Mouse (Mus musculus): ENCODE results near the gene Tstd1.

The Tstd1 gene

DNA sequence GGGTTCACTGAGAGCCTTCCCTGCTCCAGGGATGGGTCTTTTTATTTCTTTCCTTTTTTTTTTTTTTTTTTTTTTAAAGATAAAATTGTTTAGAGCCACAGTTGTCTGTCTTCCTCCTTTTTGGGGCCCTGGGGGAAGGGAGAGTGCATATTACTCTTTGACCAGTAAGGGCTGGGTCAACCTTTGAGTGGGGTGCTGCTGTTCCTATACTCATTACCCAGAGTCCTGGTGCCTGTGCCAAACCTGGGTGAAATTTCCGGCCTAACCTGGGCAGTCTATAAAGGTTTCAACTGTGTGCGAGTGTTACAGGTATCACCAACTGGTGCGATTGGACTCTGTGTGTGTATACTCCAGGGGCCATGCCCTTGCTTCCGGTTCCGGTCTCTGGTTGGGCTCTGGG is at the start of gene Tstd1:
Gene Tstd1 (plus strand): TSS at position 213 of the 400 bp plus-strand sequence.
- DNase-seq (ENCODE audit: low spot score in 2 of 2): no peak

DNA sequence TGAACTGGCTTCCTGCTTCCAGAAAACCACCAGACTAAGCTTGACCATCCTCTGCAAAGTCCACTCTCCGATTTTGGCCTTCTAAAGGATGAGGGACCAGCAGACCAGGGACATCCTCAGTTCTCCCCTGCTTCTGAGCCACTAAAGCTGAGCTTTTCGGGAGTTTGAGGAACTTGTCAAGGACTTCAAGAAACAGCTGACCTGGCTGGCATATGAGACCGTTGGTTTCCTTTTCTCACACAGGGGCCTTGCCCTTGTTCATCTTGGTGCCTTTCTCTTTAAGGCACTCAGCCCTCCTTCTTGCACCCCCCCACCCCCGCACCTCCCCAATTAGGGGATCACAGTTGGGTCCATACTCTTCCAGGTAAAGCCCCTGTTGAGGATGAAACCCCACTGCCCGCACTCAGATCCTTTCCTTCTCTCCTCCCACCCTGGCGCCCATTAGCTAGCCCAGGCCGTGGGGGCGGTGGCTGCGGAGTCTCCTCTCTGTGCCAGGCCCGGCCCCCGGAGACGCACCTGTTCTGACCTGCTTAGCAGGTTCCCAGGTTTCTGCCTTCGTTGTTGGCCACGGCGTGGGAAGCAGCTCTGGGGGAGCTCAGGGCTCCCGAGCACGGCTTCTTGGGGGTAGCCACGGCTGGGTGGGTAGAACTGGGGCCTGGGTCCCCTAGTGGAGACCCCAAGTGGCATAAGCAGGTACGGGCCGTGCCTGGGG is 48.7 kb upstream of the Tstd1 start, which contains the start of gene Nectin4:
Gene Nectin4 (plus strand): TSS at position 255 of the 712 bp plus-strand sequence.
- no peak for DNase-seq (ENCODE audit: low spot score in 2 of 2)

DNA sequence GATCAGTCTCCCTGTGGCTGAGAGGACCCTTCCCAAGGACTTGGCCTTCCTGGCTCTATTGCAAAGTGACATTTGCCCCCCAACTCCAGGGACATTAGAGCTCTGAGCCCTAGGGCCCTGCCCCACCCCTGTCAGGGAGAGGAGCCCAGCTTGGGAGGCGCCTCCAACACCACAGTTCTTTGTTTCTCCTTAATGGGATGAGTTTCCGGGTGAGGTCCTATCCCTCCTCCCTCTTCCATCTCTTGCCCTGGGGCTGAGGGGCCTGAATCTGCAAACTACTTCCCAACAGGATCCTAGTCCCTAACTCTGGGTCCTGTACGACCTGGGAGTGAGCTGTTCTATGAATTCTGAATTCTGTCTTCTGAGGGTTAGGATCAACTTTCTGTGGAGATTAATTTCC is 45.8 kb upstream of the Tstd1 start:
- DNase-seq (ENCODE audit: low spot score in 2 of 2): no peak

DNA sequence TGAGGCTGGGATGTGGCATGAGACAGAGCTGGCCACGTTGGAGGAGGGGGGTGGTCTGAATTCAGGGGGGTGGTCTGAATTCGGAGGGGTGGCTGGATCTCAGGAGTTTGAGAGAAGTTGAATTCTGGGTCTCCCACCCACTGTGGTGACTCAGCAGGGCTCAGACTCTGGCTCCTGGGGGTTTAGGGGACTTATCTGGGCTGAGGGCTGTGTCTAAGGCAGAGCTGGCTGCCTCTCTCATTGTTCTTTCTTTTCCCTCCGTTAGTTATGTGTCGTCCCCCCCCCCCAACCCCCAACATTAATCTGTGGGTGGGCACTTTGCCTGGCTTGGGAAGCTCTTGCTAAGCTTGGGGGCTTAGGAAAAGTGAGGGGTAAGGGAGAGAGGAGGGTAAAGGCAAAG is 44.7 kb upstream of the Tstd1 start:
- no peak for DNase-seq (ENCODE audit: low spot score in 2 of 2)

DNA sequence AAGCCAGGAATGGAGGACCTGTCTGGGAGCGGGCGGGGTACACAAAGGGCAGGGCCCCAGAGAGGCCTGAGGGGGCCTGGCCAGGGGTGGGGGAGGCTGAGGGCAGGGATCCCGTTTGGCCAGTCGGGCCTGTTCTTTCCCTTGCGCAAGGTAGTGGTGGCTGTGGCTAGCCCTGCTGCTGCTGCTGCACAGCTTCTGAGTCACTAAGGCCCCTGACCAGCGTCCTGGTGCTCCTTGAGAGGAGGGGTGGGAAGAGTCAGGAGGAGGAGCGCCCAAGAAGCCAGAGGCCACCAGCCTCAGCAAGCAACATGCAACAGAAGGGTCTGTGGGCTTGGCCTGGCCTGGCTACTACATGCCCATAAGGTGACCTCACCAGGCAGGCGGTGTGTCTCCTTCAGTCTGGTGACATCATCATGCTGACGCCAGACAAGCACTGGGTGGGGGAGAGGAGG is 43.0 kb upstream of the Tstd1 start:
- DNase-seq (ENCODE audit: low spot score in 2 of 2): no peak

DNA sequence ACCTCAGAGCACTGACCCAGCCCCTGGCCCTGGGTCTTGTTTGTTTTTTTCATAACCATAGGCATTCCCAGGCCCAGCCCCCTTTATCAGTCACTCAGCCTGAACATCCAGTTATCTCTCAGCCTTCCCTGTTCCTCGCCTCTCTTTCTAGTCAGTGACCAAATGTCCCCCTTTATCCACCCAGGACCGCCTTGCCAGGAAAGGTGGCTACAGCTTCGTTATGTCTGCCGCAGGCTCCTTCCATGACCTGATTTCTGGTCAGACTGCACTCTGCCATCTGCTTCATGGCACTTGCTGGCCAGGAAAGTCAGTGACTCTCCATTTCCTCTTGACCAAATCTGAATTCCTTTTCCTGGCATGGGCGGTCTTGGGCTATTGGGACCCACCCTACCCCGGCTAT is 40.4 kb upstream of the Tstd1 start:
- no peak for DNase-seq (ENCODE audit: low spot score in 2 of 2)

DNA sequence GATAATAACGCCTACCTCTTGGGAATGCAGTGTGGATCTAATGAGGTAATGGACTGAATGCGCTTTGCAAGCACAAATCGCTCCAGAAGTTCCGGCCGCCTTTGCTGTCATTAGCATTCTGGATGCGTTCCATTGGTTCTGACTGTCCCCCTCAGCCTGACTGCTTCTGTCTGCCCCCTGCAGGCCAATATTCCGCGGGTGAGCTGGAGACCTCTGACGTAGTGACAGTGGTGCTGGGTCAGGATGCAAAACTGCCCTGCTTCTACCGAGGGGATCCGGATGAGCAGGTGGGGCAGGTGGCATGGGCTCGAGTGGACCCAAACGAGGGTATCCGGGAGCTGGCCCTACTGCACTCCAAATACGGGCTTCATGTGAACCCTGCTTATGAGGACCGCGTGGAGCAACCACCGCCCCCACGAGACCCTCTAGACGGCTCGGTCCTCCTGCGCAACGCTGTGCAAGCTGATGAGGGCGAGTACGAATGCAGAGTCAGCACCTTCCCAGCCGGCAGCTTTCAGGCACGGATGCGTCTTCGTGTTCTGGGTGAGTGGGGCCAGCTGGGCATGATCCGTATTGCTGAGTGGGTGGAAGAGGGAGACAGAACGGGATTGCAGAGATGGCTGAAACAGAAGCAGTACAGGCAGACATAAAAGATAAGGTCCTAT is 38.6 kb upstream of the Tstd1 start:
- DNase-seq (ENCODE audit: low spot score in 2 of 2): peak; percentile 55 to 74

DNA sequence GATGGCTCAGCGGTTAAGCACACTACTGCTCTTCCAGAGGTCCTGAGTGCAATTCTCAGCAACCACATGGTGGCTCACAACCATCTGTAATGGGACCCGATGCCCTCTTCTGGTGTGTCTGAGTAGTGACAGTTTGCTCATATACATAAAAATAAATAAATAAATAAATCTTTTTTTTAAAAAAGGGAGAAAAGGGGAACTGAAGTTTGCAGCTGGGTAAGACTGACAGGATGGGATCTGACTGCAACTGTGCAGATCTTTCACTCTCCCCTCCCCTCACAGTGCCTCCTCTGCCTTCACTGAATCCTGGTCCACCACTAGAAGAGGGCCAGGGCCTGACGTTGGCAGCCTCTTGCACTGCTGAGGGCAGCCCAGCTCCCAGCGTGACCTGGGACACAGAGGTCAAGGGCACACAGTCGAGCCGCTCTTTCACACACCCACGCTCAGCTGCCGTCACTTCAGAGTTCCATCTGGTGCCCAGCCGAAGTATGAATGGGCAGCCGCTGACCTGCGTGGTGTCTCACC is 36.5 kb upstream of the Tstd1 start:
- no peak for DNase-seq (ENCODE audit: low spot score in 2 of 2)

DNA sequence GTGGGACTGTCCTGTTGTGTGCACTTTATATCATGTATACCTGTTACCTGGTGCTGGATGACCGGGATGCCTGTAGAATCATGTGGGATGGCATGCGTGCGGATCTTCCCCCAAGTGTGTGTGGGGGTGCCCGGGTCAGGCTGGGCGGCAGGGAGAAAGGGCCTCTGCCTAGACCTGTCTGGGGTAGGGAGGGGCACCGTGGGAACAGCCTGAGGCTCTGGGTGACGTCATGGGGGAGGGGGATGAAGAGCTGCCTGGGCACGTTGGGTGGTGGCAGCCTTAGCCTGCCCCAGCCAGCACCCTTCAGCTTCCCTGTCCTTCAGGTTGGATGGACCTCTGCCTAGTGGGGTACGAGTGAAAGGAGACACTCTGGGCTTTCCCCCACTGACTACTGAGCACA is 34.3 kb upstream of the Tstd1 start:
- DNase-seq (ENCODE audit: low spot score in 2 of 2): no peak

DNA sequence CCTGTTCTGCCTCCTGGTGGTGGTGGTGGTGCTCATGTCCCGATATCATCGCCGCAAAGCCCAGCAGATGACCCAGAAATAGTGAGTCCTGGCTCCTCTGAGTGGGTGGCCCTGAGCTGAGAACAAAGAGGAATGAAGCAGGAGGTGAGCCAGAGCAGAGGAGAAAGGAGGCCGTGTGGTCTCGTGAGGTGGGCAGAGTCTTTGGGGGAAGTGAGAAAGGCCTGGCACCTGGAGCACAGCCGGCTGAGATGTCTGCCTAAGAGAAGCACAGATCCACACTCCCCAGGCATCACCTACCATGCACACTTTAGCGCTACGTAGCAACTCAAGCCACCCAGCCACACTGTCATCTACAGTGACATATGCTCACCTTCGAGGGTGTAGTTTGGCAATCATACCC is 33.5 kb upstream of the Tstd1 start:
- DNase-seq (ENCODE audit: low spot score in 2 of 2): no peak

DNA sequence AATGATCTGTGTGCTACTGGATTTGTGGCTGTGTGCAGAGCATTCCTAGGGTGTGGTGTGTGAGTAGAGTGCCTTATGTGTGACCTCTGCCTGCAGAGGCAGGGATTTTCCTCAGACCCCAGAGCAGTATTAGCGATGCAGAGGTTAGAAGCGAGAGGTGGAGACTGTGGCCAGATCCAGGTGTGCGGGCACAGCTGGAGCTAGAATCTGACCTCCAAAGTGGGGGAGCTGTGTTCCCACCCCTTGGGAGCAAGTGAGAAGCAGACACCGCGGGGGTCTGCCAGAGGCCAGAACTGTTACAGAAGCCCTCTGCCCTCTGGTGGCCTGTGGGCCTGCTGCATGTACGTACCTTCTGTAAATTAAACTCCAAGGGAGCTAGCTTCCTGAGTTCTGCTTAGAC is 31.6 kb upstream of the Tstd1 start:
- DNase-seq (ENCODE audit: low spot score in 2 of 2): peak in 1 of 2 experiments; percentile 18

DNA sequence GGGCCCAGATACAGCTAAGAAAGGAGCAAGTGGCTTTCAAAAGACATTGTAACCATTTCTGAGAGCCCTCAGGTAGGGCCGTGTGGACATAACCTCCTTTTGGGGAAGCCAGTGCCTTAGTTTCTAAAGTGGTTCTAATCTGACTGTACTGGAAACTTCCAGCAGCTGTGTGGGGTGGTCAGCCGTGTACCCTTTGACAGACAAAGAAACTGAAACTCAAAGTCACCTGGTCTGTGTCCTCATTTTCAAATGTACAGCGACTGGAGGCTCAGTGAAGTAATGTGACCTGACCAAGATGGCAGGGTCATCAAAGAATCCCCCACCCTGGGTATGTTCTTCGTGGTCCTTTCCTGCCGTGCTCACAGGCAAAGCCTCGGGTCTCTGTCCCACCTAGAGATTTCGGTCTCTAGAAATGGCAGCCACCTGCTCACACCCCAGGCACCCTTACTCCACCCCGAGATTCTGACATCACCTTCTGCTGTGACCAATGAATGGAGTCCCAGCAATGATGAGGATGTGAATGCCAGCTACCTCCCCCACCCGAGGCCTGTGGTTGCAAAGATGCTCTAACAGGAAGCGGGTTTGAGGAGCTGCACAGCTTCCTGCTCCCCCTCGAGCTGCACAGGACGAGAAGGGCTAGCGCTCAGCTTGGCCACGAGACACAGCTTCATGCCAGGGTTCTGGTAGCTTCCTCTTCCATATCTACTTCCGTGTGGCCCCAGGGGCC is 30.1 kb upstream of the Tstd1 start, which contains the start of gene Arhgap30:
Gene Arhgap30 (plus strand): TSS at position 579 of the 727 bp plus-strand sequence.
- DNase-seq (ENCODE audit: low spot score in 2 of 2): peak; percentile 65 to 72

DNA sequence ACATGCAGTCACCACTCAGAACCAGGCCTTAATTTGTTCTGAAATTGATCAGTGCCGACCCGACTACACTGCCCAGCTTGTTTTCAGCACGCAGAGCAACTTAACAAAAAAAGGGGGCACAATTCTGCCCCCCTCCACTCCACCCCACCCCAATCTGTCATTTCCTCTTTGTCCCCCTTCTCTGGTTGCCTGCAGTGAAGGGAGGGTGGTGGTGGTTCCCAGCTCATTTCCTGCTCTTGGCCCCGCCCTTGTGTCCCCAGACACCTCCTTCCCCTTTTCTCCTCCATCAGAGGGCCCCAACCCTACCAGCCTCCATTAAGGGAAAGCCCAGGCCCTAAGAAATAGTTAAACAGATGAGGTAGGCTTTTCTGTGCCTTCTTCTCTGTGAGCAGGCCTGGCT is 28.6 kb upstream of the Tstd1 start:
- DNase-seq (ENCODE audit: low spot score in 2 of 2): peak; percentile 48 to 60

DNA sequence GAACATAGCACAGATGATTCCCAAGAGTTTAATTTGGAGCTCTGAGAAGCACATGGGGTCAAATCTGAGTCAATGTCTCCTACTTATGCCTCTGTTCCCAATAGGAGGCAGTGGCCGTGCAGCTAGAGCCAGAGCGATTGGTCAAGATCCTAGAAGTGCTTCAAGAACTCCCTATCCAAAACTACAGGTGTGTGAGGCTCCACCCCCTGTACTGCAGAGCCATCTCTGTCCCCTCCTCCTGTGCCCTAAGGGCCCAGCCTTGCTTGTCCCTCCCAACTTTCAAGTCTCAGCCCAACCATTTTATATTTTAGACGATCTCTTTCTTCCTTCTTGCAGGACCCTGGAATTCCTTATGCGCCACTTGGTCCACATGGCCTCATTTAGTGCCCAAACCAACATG is 16.9 kb upstream of the Tstd1 start:
- no peak for DNase-seq (ENCODE audit: low spot score in 2 of 2)

DNA sequence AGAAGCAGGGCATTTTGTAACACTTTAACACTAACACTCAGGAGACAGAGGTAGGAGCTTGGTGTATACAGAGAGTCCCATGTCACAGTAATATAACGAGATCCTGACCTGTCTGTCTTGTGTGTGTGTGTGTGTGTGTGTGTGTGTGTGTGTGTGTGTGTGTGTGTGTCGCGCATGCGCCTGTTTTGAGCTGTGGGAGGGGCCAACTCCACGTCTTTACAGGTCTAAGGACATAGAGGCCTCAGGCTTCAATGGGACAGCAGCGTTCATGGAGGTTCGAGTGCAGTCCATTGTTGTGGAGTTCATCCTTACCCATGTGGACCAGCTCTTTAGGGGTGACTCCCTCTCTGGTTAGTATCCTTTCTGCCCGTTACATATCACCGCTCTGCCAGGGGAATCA is 15.7 kb upstream of the Tstd1 start:
- DNase-seq (ENCODE audit: low spot score in 2 of 2): no peak

DNA sequence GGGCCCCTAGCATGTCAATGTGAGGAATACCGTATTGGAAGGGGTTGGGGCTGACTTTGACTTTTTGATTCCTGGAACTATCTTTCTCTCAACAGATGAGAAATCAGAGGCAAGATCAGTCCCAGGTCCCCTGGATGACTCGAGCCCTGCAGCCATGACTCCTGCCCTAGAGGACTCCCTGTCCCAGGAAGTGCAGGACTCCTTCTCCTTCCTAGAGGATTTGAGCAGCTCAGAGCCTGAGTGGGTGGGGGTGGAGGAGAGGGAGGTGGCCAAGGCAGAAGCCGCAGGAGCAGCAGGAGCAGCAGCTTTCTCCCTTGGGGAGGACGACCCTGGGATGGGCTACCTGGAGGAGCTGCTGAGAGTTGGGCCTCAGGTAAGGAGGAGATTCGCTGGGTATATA is 11.4 kb upstream of the Tstd1 start:
- DNase-seq (ENCODE audit: low spot score in 2 of 2): no peak

DNA sequence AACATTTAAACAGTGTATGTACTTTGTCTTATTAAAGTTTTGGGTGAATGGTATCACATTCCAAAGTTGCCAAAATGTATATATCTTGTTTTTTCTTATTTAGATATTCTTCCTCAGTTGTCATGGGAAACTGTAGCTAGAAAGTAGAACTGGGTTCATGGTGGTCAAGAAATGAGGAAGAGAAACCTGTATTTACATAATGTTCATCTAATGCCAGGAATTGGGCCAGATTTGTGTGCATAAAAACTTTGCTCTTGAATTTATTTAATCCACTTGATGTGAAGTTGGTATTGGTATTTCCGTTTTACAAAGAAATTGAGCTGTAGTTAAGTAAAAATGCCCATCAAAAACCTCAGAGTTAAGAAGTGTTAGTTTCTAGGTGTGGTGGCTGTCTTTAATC is 8.4 kb upstream of the Tstd1 start:
- no peak for DNase-seq (ENCODE audit: low spot score in 2 of 2)

DNA sequence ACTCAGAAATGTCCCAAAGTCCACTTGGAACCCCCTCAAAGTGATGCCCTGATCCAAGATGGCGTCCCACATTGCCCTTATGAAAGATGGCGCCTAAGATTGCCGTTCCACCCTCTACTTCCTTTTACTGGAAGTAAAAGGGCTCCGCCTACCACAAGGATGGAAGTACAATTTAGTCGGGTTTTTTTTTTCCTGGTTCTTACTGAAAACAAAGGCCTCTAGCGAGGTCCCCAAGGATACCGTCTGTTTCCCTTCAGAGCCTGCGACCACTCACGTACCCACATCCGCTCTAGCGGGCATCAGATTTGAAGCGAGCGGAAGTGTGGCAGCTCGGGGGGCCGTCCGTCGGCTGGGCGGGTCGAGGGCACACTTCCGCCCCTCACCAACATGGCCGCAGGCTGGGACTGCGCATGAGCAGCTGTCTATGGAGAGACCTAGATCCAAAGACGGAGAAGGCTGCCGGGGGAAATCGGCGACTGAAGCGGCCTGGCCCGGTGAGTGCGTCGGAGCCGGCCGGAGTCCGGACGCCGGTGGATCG is 7.7 kb upstream of the Tstd1 start, which contains the start of gene Usf1:
Gene Usf1 (plus strand): TSS at position 367 of the 538 bp plus-strand sequence.
- peak; percentile 86 to 90 for DNase-seq (ENCODE audit: low spot score in 2 of 2)

DNA sequence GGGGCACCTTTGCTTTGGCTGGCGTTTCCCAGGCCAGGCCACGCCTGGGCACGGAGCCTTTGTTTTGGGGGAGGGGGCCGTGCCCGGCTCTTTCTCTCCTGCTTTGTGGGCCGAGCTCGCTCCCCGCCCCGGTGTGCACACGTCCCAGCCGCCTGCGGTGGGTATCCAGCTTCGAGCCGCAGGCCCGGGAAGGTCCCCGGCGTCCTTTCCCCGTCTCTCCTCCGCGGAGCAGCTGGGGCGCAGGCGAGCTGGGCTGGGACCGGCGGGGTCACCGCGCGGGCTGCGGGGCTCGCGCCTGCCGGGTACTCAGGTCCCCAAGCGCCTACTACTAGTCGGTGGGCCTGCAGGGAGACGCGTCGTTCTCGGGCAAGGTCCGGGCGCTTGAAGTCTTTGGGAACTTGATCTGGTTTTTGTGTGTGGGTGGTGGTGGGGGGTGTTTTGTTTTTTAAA is 7.2 kb upstream of the Tstd1 start:
- DNase-seq (ENCODE audit: low spot score in 2 of 2): peak; percentile 27 to 43

DNA sequence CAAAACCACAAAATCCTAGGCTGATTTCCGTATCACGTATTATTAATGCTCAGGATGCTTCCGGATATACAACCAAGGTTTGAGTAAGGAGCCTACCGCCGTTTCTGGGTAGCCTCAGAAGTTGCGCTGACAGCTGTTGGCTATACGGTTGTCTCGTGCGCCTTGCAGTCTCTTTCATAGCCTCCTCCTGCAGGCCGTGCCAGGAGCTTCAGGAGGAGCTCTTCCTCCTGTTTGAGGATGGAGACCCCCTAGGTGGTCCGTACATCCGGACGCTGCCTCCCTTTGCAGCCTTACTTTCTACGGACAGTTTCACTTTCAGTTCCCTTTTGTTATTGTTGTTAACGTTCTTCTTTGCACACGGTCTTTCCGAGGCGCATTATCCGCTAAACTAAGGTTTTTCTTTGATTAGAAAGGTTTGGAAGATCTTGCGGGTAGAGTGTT is 6.7 kb upstream of the Tstd1 start:
- DNase-seq (ENCODE audit: low spot score in 2 of 2): peak; percentile 17 to 34

DNA sequence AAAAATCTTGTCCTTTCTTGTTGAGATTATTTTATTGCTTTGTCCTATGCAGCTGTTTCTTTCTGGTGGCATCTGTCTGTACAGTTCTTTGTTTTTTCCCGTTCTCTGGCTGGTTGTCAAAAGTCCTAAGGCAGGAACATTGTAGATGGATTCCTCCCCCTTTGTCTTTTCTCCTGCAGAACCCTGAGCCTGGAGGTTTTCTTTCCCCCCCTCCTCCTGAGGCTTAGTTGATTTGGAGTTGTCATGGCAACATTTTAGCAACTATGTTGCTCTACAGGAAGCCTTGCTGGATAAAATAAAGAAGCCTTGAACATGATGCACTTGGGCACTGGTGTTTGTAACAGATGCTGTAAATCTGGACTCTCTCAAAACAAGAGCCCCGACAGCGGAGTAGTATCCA is 6.2 kb upstream of the Tstd1 start:
- DNase-seq (ENCODE audit: low spot score in 2 of 2): no peak

DNA sequence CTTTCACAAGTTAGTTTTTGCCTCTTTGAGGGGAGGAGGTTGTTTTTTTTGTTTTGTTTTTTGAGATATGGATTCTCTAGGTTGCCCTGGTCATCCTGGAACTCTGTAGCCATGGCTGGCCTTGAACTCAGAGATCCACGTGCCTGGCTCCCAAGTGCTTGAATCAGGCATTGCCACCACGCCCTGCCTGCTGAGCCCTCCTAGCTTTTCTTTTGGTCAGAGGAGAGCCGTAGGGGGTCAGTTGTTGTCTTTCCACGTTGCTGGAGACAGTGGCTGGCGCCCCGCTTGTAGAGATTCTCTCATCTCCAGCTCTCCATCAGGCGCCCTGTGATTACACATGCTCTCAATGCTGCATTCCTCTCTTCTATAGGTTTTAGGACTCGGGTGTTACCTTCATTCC is 5.1 kb upstream of the Tstd1 start:
- DNase-seq (ENCODE audit: low spot score in 2 of 2): no peak
